Mouse (Mus musculus) CD4-positive, CD25-positive, alpha-beta regulatory T cell, adult 4 months (primary cell): ENCODE data around the gene Calm5. TPM values are rescaled to one million over a fixed set of nuclear protein-coding genes. Genes with fewer than 3 reads are reported as not detected.
"Not testable (repeated sequence)": the region's sequence is repeated elsewhere in the genome, so short reads cannot be mapped to it uniquely, and the experiment has no call there.

ENCODE experiments used
- ATAC-seq: one replicate; pipeline ENCODE4 v1.8.0; 2017
- polyA plus RNA-seq, 2 experiments: library from polyadenylated mRNA; unstranded; fragments of 100-300 nt; shearing (Covaris generic); gene quantifications; one replicate each; pipeline ENCODE4 v1.2.1; 2017

Calm5 gene
- not detected for polyA plus RNA-seq

DNA sequence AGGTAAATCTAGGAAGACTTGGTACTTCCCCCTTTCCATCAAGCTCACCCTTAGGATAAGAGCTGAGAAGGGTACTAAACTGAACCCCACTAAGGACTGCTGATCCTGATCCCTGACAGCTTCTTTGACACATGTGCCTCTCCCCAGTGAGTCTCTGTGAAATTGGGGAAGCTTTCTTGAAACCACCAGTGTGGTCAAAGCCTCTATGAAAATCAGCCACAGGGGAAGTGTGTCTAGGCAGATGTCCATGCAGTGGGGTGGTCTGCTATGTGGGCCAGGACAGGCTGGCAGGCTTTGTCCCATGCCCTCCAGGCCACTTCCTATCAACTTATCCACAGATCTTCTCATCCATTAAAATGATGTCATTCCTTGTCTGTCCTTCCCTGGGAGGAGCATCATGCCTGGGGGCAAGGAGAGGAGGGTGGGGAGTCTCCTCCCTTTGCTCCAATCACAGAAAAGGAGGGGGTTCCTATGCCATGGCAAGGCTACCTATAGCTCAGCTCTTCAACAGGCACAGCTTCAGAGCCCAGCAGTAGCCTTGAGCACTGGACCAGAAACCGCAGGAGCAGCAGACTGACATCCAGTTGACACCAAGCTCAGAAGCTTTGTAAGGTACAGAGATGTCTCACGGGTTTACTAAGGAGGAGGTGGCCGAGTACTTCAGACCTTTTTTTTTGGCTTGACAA lies at the start of gene Calm5:
Gene Calm5 (plus strand): TSS at position 526 of the 686 bp plus-strand sequence.
- ATAC-seq = not testable (repeated sequence)

DNA sequence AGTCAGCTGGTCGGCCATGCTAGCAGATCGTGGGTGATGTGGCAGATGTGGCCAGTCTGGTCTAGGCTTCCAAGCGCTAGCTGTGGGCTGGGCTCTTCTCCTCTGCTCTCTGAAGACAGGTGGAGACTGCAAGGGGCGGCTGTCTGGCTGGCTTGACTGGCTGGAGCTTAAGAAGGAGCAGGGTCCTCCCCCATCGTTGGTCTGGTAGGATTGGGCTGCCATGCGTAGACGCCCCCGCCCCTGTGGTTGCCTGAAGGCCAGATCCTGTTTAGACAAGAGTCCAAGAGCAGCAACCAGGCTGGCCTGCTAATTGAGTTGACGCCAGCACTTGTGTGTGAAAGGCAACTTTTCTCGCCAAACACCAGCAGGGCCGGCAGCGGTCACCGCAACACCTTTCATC lies 49.8 kb upstream of the Calm5 start, which contains the start of gene Calml3:
Gene Calml3 (minus strand): TSS at position 131 of the 400 bp plus-strand sequence.
- no peak for ATAC-seq

DNA sequence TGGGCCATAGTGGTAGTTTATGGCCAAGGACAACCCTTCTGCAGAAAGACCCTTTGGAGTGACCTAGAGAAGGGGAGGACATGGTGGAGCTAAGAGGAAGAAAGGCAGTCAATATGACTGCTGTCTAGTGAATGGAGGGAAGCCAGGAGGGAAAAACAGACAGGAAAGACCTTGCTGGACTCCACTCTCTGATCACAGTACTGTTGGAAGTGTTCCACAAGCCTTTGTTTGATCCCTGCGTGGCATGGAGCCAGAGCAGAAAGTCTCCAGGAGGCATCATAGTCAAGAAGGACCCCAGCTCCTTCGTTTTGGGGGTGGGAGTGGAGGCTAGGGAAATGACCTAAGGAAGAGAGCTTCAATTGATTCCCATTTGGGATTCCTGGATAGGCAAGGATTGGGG lies 48.8 kb upstream of the Calm5 start:
- ATAC-seq = no peak

DNA sequence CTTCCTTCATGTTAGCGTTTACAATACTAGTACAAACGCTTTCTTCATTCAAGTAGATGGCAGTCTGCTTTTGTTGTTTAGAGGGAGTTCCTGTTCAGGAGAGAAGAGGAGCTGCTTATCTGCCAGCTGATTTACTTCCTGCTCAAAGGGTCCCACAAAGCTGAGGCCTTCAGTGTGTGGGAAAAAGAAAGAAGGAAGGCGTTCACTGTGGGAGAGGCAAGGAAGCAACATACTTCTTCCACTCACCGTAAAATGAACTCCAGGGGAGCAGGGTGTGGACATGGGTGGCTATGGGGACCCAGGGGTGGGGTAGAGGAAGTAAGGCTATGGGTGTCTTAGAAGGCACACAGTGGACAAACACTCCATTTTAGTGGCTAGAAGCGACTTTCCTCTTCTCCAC lies 48.3 kb upstream of the Calm5 start:
- no peak for ATAC-seq

DNA sequence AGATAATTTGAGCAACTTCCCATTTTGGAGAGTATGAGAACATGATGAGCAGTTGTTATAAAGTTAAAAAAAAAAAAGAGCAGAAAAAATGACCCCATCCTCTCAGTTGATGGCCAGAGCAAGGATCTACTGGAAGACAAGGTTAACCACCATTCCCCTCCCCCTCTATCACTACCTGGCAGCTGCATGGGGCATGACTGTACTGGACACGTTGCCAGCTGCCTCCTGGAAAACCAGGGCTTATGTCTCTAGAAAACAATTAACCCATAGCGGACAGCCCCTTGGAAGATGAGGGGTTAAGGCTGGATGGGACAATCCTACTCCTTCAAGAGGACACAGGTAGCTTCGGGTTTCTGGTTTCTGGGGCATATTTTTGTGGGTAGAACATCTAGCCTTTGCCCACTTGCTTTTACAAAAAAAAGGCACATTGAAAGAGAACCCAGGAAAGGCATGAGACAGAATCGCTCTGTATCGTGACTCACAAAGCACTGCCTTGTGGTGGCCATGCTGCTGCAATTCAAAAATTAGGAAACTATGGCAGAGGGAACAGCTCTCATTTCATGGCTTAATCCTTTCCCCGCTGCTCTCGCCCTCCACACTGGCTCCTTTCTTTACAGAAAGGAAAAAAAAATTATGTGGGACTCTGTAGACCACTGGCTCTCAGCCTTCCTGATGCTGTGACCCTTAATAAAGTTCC lies 46.7 kb upstream of the Calm5 start:
- no peak for ATAC-seq

DNA sequence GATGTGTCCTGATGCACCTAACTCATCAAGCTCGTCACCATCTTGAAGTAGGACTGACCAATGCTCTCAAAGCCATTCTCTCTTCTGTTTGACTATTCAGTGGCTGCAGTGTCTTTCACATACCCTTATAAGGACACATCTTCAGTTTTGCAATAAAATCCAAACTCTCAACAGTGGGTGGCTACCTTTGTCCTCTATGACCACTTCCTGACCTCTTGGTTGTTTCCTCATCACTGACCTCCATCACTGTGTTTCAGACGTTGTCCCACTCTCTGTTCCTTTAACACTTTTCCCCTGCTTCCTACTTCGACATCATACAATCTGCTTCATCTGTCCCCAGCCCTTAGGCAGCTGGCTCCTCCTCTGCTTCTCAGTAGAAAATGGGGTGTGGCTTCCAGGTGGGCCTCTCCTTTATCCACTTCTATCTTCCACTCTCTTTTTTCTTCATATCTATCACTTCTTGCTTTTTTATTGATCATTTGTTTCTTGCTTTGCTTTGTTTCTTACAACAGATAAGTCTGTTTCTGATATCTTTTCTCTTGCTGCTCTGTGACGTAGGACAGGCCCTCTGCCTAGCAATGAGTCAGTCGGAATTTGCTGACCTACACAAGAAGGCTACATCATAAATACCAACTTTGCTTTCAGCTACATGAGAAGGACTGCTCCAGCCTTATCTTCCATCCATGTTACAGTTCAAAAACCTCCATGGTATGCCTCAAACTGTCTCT lies 35.8 kb upstream of the Calm5 start:
- ATAC-seq = no peak

DNA sequence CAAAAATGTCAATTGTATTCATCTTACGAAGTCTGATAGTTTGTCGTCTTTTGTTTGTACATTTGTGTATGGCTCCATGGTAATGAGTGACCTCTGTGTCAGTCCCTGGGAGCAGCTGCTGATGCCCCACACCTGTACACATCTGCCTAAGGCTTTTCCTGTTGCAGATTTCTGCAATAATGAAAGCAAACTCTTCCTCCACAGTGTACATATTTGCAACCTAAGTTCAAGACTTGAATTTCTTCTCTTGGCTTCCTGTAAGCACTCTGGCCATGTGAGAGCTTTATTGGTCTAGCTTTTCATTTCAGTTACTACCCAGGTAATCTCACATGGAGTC lies 35.3 kb upstream of the Calm5 start:
- no peak for ATAC-seq

DNA sequence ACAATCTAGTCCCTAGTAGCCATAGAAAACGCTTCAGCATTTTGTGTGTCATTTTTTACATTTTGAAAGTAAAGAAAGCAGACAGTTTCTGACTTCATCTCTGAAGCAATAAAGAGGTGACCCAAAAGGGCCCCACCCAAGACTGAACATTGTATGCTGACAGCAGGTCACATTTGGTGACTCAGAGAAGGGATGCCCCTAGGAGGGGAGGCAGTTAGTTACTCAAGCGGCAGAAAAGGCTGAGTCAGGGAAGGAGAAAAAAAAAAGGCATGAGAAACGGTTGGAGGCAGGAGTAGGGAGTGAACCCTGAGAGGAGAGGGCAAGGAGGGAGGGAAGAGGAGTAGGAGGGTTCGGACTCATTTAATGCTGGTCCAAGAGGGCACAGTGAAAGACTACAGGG lies 31.9 kb upstream of the Calm5 start:
- ATAC-seq = no peak

DNA sequence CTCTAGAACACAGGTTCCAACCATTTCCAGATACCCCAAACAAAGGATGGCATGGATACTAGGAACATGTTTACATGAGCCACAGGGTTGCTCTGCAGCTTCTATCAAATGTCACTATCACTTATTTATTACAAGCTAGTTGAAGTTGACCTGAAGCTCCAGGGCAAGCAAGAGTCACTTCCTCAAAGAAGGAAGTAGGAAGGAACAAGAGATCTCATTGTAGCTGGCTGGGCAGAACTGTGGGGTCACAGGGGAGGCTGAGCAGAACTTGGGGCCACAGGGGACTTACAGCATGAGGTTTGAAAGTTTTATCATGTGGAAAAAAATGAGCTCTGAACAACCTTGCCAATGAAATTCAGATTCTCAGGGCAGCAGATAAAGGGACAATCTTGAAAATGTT lies 28.2 kb upstream of the Calm5 start:
- ATAC-seq = no peak

DNA sequence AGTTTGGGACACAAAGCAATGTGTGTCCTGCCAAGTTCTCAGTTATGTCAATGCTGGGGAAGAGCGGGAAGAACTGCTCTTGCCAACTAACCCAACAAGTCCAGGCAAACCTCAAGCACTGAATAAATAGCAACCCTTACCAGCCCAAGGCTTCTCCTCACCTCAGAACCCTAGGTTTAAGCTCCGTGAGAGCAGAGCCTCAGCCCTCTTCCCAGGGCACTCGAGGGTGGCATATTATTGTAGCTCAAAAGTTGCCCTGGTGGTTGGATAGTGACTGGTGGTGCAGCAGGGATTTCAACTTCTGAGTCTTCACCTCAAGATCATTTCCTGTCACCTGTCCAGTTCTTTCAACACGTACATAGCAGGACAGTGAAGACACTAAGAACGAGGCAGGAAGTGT lies 22.4 kb upstream of the Calm5 start:
- ATAC-seq = no peak

DNA sequence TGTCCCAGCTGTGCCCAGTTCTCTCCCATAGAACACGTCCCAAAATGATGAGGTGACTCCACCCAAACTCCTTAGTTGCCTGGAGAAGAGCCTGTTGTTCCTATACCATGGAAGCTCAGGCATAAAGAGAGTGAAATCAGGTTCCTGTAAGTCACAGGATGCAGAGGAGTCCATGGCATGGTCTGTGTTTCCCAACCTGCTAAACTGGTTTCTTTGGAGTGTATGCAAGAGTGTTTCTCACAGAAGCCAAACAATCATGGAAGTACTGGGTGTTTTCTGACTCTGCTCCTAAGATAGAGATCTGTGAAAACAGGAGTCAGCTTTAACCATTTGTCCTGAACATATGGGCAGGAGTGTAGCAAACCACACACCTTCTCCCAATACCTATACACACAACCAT lies 22.0 kb upstream of the Calm5 start:
- ATAC-seq = no peak

DNA sequence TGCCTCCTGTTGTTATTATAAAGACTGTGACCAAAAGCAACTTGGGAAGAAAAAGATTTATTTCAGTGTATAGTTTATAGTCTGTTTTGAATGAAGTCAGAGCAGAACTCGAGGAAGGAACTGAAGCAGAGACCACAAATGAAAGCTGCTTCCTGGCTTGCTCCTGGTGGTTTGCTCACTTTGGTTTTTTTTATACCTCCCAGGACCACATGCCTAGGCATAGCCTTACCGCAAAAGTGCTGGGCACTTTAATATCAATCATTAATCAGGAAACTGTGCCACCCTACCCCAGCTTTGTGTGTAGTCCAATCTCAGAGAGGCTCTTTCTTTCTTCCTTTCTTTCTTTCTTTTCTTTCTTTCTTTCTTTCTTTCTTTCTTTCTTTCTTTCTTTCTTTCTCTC lies 21.5 kb upstream of the Calm5 start:
- no peak for ATAC-seq

DNA sequence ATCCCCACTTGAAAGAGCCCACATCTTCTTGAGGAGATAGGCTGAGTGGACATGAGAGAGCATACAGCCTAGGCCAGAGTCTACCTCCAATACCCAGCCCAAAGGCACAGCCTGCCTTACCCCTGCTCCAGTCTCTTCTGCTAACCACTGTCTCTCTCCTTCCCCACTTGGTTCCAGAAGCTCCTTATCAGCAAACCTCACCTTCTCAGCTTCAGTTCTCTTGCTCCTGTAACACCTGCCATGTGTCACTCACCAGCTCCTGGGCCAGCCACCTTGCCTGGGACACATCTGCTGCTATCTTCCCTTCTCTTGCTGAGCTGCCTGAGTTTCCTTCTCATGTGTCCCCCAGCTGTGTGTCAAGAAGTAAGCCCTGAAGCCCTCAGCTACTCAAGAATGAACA lies 20.3 kb upstream of the Calm5 start:
- ATAC-seq = not testable (repeated sequence)

DNA sequence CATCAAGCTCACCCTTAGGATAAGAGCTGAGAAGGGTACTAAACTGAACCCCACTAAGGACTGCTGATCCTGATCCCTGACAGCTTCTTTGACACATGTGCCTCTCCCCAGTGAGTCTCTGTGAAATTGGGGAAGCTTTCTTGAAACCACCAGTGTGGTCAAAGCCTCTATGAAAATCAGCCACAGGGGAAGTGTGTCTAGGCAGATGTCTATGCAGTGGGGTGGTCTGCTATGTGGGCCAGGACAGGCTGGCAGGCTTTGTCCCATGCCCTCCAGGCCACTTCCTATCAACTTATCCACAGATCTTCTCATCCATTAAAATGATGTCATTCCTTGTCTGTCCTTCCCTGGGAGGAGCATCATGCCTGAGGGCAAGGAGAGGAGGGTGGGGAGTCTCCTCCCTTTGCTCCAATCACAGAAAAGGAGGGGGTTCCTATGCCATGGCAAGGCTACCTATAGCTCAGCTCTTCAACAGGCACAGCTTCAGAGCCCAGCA lies 16.6 kb upstream of the Calm5 start, which contains the start of gene Calm4:
Gene Calm4 (plus strand): TSS at position 446 of the 496 bp plus-strand sequence.
- ATAC-seq = not testable (repeated sequence)

DNA sequence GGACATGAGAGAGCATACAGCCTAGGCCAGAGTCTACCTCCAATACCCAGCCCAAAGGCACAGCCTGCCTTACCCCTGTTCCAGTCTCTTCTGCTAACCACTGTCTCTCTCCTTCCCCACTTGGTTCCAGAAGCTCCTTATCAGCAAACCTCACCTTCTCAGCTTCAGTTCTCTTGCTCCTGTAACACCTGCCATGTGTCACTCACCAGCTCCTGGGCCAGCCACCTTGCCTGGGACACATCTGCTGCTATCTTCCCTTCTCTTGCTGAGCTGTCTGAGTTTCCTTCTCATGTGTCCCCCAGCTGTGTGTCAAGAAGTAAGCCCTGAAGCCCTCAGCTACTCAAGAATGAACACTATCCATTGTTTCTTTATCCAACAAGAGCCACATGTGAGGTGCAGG lies 13.3 kb upstream of the Calm5 start:
- ATAC-seq = not testable (repeated sequence)

DNA sequence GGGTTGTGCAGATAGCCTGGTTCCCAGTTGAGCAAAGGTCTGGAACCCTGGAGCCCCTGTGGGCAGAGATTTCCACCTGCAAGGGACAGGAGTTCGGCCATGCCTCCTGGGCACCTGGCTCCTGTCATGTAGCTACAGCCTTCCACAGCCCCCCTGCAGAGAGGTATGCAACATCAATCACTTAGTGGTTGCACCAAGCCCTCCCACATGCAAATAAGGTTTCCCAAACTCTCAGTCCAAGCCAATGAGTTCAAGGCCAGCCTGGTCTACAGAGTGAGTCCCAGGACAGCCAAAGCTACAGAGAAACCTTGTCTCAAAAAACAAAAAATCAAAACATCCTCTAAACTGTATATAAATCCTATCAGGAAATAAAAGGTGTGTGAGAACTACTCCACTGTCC lies 3.6 kb upstream of the Calm5 start:
- ATAC-seq = no peak

DNA sequence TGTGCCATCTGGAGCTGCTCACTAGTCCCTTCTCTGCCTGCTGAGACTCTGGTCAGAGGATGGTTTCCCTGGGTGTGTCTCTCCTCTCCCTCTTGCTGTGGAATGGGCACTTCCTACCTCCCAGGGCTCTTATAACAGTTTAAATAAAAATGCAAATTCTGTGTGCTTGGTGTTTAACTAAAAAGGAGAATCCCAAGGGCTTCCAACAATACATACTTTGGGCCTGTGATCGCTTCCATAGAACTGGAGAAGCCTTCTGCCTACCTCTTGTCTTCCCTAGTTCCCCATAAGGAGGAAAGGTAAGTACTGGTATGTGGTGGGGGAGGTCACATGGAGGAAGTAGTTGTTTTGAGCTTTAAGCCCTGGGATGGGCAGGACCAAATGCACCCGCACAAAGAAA lies 883 bp downstream of the Calm5 start:
- ATAC-seq = no peak

DNA sequence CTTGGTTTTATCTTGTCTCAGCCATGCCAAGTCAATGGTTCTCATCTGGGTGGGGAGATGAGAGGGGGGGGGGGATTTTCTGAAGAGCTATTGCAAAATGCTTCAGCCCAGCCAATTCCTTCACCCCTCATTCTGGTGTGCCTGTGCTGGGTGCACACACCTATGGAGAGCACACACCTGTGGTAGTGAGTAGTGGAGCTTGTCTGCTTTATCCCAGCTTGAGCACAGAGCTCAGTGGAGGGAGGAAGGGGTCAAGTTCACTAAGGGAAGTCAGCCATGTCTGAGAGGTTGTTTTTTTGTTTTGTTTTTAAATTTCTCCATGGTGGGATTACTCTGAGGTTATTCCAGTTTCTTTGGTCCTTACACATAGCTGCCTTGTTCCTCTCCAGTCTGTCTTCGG lies 2.3 kb downstream of the Calm5 start:
- ATAC-seq = no peak

DNA sequence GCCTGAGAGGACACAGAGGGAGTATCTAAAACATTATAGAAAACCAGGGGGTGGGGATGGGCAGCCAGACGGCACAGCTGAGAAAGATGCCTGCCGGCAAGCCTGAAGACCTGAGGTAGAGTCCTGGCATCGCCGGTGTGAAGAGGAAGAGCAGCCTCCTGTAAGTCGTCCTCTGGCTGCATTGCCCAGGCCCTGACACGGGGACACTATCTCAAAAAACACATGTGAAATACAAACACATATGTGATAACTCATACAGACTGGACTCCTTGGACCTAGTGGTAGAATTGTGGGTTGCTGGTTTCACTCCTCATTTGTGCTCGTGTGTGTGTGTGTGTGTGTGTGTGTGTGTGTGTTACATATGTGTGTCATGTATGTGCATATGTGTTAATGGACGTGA lies 7.3 kb downstream of the Calm5 start:
- no peak for ATAC-seq

DNA sequence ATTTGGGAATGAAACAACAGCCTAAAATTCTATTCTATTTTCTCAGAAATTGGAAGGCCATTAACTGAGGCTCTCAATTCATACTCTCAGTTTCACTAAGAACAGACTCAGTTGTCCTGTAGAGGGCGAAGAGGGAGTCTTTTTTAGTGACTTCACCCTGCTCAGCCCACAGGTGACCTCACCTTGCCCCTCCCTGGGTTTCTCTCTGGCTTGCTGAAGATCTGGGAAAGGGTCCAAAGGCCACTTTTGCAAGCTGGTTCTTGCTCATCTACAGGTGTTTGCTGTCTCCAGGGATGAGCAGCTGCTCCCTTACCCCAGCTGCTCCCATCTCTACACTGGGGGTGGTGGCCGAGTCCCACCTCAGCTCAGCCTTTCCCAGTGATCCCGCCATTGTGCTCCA lies 8.4 kb downstream of the Calm5 start:
- ATAC-seq = no peak

DNA sequence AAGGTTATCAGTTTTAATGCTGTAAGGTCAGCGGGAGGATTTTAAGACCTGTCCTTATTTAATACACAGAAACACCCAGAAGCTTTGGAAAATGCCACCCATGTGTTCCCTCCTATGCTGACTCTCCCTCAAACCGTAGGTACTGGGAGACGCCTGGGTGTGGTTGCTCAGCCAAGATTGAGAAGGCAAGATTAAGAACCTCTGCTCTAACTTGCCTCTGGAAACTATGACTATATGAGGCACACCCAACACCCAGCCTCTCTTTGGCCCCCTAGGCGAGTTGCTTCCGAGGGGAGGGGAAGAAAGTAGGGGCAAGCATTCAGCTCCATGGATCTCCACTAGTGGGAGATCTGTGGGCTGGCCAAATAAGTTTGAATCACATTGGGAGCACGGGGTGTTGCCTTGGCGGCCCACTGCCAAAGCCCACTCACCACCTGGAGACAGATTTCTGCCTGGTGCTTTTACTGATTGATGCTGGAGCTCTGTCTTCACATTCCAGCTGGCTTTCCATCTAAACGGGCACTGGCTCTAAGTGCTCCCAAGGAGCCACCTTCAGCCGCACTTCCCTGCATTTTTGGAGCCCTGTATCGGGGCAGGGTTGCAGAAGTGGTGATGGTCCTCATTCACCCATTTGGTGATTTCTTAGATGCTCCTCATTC lies 9.1 kb downstream of the Calm5 start:
- no peak for ATAC-seq

DNA sequence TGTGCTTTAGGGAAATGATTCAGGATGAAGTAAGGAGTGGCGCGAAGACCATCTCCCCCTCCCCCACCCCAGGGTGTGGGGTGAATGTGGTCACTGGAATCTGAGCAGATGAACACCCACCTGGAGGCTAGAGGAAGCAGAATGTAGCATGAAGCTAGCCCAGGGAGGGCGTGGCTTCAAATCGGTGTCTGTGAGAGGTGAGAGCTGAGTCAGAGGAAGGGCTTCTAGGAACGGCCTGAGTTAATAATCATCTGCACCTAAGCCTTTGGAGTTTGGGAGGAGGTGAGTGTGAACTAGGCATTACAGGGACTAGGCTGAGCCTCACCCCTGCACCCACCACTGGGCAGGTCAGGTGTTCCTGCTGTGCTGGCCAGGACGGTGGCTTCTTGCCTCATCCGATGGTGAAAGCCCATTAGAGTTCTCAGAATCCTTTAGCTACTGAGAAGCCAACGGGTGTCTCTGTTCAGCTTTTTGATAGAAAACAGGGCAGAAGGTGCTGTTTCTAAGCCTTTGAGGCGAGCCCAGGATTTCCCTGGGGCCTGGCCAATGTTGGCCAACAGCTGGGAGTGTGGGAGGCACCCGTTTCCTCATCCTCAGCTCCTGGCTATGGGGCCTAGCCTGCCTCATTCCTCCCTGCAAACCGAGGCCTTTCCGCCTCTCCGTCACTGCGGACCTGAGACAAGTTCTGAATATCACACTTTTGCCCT lies 11.8 kb downstream of the Calm5 start:
- no peak for ATAC-seq
